Mouse (Mus musculus): ENCODE results near the gene Prkag3.

Gene Prkag3

DNA sequence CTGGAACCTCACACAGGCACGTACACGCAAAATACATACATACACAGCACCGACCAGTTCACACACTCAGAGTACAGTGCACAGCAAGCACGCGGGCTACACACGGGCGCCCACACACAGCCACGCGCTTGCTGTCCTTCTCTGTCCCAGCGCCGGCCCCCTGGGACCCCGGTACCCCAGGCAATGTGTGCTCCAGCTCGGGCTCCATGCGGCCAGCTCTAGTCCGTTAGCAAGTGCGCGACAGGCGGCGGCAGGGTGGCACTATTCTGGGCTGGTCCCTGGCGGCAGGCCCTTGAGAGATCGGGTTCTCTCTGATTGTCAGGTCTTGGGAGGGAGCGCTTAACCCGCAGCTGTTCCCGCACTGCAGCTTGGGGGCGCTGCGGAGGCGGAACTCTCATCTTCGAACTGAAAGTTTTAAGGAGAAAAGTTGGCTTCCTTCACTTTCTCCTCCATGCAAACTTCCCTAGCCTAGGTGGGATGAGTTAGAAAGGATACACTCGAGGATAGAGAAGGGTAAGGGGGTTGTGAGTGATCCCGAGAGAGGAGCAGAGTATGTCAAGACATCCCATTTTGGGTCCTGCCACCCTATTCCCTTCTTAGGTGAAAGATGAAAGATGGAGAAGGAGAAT lies at the start of gene Prkag3:
Prkag3 (minus strand) TSS at position 579 of the 629 bp plus-strand sequence.
- in situ Hi-C loops (cut with MboI; ENCODE audit: unreplicated experiment in 2 of 2) = loop anchor here in 1 of 2 experiments (25.0 kb wide), 1 partner anchor 836 kb away; no protein-coding TSS in a partner anchor

DNA sequence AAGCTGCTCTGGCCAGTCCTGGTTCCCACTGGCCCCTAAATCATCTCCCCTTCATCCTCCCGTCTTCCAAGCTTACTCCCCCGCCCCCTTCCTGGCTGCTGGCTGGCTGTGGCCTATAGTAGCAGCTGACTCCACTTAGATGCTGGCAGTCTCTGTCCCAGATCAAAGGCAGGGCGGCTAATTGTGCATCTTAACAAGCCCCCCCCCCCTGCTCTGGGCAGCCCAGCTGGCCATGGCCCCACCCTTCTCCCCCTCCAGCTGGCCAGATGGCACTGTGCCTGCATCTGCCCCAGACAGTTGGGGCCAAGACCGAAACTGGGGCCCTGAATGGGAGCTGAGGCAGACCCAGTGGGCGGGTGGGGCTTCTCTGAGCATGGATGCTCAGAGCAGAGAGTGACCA lies 48.4 kb upstream of the Prkag3 start:
- in situ Hi-C loops (cut with MboI; ENCODE audit: unreplicated experiment in 2 of 2) = loop anchor here in 1 of 2 experiments (25.0 kb wide), 1 partner anchor 440 kb away; the partner anchor contains the start of genes A630095N17Rik and Dnajb2

DNA sequence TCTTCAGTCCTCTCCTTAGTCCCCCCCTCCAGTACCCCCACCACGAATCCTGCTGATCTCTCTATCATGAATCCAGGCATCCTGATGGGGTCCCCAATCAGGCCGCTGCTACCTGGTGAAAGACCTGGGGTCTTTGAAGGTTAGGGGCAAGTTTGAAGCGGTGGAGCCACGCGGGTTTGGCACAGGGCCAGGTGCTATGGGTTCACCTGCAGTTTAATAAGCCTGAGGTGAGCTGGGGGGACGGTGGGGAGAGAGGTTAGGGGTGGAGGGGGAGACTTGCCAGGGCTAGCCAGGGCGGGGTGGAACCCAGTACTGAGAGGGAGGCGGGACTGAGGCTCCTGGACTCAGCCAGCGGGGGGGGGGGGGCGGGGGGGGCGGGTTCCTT lies 46.1 kb upstream of the Prkag3 start:
- in situ Hi-C loops (cut with MboI; ENCODE audit: unreplicated experiment in 2 of 2) = loop anchor here in 1 of 2 experiments (25.0 kb wide), 1 partner anchor 442 kb away; the partner anchor contains the start of genes A630095N17Rik and Dnajb2

DNA sequence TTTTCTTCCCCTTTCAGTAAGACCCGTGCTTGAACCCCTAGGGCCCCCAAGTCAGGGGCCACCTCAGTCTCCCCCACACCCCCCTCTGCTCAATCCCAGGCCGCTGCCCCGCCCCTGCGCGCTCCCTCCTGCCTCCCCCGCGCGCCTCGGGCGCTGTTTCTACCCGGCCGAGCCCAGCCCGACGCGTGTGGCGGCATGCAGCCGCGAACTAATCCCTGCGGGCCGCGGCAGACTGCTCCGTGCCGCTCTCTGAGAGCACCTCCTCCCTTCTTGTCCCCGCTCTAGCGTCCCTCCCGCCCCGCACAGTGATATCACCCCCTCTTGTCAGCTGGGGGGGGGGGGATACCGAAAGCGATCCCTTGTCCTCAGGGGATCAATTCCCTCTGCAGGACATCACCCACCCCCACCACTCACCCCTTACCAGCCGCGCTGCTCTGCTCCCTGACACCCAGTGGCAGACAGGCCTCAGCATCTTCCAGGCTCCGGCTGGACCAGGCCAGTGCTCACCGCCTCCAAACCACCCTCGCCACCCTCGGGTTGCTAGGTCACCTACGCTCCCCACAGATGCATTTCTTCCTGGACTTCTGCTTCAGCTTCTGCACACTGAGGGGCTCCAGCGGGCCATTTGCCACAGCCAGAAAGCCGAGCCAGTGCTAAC lies 45.6 kb upstream of the Prkag3 start:
- in situ Hi-C loops (cut with MboI; ENCODE audit: unreplicated experiment in 2 of 2) = loop anchor here in 1 of 2 experiments (25.0 kb wide), 1 partner anchor 443 kb away; the partner anchor contains the start of genes A630095N17Rik and Dnajb2

DNA sequence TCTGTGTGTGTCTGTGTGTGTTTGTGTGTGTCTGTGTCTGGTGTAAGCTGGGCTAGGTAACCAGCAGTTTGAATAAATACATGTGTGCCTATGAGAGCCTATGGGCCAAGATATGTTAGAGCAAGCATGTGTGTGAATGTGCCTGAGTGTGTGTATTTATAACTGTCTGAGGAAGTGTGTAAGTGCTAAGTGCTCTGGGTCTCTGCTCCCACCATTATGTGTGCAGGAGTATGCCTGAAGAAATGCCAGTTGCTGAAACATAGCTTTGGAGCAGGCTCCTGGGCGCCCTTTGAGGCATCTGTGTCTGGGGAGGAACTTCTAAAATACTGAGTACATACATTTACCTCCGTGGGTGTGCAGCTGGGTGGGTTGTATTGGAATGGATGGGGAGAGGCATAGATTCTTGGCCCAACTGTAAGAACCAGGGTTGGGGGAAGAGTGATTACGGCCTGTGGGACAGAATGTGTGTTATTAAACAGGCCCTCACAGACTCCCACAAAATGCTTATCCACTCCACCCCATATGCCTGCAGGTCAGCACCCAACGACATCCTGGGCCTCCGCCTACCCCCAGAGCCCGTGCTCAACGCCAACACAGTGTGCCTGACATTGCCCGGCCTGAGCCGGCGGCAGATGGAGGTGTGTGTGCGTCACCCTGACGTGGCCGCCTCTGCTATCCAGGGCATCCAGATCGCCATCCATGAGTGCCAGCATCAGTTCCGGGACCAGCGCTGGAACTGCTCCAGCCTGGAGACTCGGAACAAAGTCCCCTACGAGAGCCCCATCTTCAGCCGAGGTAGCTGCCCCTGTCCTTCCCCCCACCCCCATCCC lies 44.0 kb upstream of the Prkag3 start:
- in situ Hi-C loops (cut with MboI; ENCODE audit: unreplicated experiment in 2 of 2) = loop anchor here in 1 of 2 experiments (25.0 kb wide), 1 partner anchor 444 kb away; the partner anchor contains the start of genes A630095N17Rik and Dnajb2

DNA sequence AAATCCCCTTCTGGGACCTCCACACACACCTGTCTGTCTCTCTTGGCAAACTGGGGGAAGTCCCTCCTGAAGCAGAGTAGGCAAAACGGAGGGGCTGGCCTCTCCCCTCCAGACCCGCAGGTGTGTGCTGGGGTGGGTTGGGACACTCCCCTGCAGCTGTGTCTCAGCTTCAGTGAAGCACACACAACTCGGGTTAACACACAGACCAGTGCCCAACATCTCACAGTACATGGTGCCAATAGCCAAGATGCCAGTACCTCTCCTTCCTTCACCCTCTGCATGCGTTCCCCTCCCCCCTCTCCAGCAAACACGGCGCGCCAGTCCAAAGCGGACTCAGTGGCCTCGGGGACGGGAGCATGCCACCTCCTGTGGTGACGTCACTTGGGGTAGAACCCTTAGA lies 42.2 kb upstream of the Prkag3 start, which contains the start of gene Wnt10a:
Wnt10a (plus strand) TSS at position 268 of the 400 bp plus-strand sequence.
- in situ Hi-C loops (cut with MboI; ENCODE audit: unreplicated experiment in 2 of 2) = loop anchor here in 1 of 2 experiments (25.0 kb wide), 1 partner anchor 446 kb away; the partner anchor contains the start of genes A630095N17Rik and Dnajb2

DNA sequence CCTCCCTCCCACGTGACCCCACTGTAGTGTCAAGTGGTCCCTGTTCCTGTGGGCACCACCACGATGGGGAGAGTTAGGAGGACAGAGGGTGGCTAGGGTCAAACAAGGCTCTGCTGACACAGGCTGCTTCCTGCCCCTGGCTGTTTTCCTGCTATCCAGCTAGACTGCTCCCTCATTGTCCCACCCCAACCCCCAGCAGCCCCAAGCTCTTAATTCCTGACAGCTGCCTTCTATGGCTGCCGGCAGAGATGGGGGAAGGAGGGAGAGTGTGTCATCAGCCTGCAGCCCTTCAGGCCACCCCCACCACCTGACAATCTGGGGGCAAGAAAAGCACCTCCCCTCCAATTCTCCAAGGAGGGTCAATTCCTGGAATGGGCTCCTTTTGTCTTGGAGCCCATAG lies 41.1 kb upstream of the Prkag3 start:
- in situ Hi-C loops (cut with MboI; ENCODE audit: unreplicated experiment in 2 of 2) = loop anchor here in 1 of 2 experiments (25.0 kb wide), 1 partner anchor 447 kb away; the partner anchor contains the start of genes A630095N17Rik and Dnajb2

DNA sequence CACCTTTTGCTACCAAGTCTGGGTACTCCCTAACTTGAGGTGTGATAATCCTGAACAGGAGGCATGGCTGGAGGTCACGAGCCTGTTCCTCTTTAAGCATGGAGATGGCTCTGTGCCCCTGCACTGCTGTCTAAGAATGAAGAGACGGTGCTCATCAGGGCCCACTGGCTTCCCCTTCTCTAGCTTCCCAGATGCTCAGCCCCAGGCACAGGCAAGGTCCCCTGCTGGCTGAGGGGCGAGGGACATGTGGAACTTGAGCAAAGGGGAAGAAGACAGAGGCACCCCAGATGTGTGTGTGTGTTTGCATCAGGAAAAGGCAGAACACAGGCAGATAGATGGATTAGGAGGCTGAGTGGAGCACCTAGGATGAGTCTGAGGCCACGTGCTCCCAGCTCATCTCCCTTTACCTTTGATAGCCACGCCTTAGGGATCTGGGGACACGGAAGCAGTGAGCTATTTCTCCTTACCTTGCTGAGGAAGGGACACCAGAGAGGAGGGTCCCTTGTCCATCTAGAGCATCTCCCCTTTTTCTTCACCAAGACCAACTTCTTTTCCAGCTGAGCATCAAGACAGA lies 39.7 kb upstream of the Prkag3 start:
- in situ Hi-C loops (cut with MboI; ENCODE audit: unreplicated experiment in 2 of 2) = loop anchor here in 1 of 2 experiments (10.0 to 25.0 kb wide), 2 partner anchors 76 to 449 kb away; partner anchors contain the start of genes A630095N17Rik and Dnajb2

DNA sequence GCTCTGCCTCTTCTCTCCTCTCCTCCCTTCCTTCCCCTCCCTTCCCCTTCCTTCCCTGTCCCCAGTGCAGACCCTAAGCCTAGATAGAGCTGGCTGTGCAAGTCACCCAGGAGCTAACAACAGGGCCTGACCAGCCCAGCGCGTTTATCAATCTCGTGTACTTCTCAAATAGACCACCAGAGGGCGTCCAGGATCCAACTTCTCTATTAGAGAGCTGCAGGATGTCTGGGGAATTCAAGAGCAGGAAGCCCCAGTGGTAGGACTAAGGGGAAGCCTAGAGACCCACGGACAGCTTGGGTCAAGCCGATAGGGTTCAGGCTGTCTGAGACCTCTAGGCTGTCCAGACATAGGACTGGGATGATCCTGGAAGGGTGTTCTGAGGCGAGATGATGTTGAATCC lies 38.8 kb upstream of the Prkag3 start:
- in situ Hi-C loops (cut with MboI; ENCODE audit: unreplicated experiment in 2 of 2) = loop anchor here in 1 of 2 experiments (10.0 to 25.0 kb wide), 2 partner anchors 77 to 449 kb away; partner anchors contain the start of genes A630095N17Rik and Dnajb2

DNA sequence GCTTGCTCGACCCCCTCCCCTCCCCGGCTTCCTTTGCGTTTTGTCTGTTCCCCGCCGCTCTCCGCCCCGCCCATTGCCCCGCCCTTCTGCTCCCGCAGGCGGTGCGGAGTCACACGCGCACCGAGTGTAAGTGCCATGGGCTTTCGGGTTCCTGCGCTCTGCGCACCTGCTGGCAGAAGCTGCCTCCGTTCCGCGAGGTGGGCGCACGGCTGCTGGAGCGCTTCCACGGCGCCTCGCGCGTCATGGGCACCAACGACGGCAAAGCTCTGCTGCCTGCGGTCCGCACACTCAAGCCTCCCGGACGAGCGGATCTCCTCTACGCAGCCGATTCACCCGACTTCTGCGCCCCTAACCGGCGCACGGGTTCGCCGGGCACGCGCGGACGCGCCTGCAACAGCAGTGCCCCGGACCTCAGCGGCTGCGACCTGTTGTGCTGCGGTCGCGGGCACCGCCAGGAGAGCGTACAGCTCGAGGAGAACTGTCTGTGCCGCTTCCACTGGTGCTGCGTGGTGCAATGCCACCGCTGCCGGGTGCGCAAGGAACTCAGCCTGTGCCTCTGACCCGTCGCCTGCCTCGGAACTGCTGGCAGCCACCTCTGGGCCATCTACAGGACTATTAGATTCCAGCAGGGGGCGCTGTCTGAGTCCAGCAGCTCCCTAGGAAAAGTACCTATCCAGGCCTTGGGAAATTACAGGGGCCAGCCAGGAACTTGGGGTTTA lies 35.2 kb upstream of the Prkag3 start:
- in situ Hi-C loops (cut with MboI; ENCODE audit: unreplicated experiment in 2 of 2) = loop anchor here in 1 of 2 experiments (10.0 to 25.0 kb wide), 2 partner anchors 81 to 453 kb away; partner anchors contain the start of genes A630095N17Rik and Dnajb2

DNA sequence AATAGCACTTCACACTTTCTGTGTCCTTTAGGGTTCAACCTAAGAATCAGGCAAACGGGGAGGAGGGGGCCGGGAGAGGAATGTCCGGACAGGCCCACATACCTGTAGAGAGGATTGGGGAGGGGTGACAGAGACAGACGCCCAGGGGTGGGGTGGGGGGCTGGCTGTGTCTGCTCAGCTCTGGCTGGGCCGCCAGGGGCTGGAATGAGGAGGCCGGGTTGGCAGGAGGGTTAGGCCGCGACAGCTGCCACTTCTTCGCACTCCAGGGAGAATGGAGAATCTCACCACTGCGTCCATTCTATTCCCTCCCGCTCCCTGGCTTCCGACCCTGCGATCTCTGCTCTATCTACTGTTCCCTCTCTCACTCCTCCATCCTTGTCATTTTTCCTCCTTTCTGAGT lies 34.5 kb upstream of the Prkag3 start:
- in situ Hi-C loops (cut with MboI; ENCODE audit: unreplicated experiment in 2 of 2) = loop anchor here in 1 of 2 experiments (10.0 to 25.0 kb wide), 2 partner anchors 81 to 454 kb away; partner anchors contain the start of genes A630095N17Rik and Dnajb2

DNA sequence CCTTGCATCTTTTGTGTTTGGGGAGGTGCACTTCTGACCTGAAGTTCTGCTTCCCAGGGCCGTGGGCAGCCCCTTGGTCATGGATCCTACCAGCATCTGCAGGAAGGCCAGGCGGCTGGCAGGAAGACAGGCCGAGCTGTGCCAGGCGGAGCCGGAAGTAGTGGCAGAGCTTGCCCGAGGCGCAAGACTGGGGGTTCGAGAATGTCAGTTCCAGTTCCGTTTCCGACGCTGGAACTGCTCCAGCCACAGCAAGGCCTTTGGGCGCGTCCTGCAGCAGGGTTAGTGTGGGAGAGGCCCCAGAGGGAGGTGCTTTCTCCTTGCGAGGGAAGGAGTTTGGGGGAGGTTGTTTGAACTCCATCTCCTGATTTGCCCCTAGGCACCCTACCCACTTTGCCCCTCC lies 33.0 kb upstream of the Prkag3 start:
- in situ Hi-C loops (cut with MboI; ENCODE audit: unreplicated experiment in 2 of 2) = loop anchor here in 1 of 2 experiments (10.0 to 25.0 kb wide), 2 partner anchors 83 to 455 kb away; partner anchors contain the start of genes A630095N17Rik and Dnajb2

DNA sequence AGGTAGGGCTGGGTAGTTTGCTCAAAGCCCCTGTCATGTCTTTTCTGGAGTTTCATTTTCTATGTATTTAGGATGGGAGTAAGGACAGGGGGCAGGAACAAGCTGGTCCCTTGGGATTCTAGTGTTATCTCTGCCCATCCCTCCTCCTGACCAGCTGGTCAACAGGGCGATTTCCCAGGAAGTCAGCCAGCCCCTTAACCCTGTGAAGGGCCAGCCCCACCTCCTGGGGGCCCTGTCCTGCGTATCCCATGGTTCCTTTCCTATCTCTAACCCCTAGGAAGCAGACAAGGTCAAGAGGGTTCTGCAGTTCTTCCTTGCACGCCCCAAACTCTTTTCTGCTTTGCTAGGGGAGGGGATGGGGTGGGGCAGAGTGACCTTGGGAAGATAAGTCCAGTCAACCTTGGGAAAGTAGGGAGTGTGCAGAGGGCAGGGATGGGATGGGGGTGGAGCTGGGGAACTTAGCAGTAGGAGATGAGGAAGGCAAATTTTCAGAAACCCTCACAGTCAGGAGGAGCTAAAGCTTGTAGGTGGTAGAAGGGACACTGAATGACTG lies 30.0 kb upstream of the Prkag3 start:
- in situ Hi-C loops (cut with MboI; ENCODE audit: unreplicated experiment in 2 of 2) = loop anchor here in 1 of 2 experiments (25.0 kb wide), 1 partner anchor 458 kb away; the partner anchor contains the start of genes A630095N17Rik and Dnajb2

DNA sequence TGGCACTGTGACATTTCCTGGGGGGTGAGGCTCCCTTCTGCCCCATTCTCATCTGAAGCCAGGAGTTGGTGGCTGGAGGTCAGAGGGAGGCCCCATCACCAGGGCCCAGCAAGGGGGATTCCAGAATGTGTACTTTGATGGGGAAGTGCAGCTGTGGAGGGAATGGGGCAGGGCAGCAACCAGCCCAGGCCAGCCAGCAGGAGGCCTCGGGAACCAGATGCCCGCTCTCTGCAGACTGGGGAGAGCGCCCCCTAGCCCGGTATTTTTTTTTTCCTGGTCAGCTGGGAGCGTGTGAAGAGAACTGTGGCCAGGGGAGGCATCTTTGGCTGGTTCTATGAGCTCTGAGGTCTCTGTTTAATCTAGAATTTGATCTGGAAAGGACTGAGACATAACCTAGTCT lies 26.8 kb upstream of the Prkag3 start:
- in situ Hi-C loops (cut with MboI; ENCODE audit: unreplicated experiment in 2 of 2) = loop anchor here in 1 of 2 experiments (25.0 kb wide), 1 partner anchor 461 kb away; the partner anchor contains the start of genes A630095N17Rik and Dnajb2

DNA sequence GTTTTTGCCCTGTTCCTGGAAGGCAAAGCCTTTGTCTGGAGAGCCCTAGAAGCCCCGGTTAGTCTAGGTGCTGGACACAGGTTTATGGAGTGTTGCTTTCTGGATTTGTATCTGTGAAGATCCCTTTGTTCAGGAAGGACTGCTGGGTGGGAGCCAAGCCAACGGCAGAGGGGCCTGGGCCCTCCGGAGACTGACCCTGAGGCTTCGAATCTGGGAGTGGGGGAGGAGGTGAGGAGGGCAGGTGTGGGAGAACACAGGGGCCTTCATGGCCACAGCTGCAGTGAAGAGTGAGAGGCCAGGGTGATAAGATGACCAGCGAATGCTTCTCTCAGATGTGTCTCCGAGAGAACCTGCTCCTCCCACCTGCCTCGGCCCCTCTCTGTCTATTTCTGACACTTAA lies 25.0 kb upstream of the Prkag3 start:
- in situ Hi-C loops (cut with MboI; ENCODE audit: unreplicated experiment in 2 of 2) = loop anchor here (5.0 to 25.0 kb wide), 3 partner anchors 33 to 862 kb away; no protein-coding TSS in a partner anchor

DNA sequence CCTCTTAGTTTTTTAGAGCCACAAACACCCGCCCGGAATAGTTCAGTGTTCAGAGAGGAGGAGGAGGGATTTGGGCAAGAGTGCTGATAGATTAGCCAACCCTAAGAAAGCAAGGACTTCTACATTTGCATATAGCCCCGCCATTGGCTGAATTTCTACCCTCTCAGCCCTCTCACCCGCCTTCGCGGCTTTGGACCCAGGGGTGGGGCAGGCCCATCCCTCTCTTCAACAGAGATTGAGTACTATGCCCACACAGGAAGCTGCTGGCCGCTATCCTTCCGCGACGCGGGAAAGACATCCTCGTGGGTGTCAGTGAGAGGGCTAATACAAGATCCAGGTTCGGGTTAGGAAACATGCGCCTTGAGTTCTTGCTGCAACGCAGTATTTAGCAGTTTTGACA lies 24.1 kb upstream of the Prkag3 start:
- in situ Hi-C loops (cut with MboI; ENCODE audit: unreplicated experiment in 2 of 2) = loop anchor here (5.0 to 25.0 kb wide), 3 partner anchors 34 to 861 kb away; no protein-coding TSS in a partner anchor

DNA sequence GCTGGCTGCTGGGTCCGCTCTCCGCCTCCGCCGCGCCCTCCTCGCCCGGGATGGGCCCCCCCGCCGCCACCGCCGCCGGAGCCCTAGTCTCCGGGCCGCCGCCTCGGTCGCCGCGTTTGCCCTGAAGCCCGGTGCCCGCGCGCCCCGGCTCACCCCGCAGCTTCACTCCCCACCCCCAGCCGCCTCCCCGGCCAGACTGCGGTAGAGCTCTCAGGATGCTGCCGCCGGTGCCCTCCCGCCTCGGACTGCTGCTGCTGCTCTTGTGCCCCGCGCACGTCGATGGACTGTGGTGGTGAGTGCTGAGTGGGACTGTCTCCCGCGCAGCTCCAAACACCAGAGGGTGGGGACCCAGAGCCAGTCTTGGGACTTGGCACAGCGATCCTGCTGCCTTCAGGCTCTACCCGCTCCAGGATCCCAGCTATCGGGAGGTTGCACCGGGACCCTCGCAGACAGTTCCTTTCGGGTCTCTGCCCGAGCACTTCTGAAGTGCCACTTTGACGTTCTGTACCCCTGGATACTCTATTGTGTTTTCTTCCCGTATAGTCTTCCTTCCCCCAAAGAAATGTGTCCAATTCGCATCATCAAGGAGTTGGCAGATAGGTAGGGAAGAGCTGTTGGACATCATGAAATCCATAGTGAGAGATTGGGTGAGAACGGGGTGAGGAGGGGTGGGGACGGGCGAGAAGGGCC lies 23.1 kb upstream of the Prkag3 start:
- in situ Hi-C loops (cut with MboI; ENCODE audit: unreplicated experiment in 2 of 2) = loop anchor here (5.0 to 25.0 kb wide), 3 partner anchors 35 to 860 kb away; no protein-coding TSS in a partner anchor

DNA sequence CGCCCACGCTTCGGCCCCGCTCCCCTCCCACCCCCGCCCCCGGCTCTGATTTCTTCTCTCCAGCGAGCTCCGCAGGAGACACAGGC lies 22.7 kb upstream of the Prkag3 start, which contains the start of gene Wnt6:
Wnt6 (plus strand) TSS at position 48 of the 86 bp plus-strand sequence.
- in situ Hi-C loops (cut with MboI; ENCODE audit: unreplicated experiment in 2 of 2) = loop anchor here (5.0 to 25.0 kb wide), 3 partner anchors 36 to 859 kb away; no protein-coding TSS in a partner anchor

All from v-Abl transformed pro-B cells (cell line).